11 mouse cellular contexts compared by ENCODE assay signal in genomic region chr11:114534436-114534835, GRCm38 (mm10).
"Had no signal": no experiment of that assay in that cellular context is flagged by ENCODE, and none has a peak within 500 bp of the region (broad histone marks: within the 10 kb centered on the region; RNA-seq: fewer than 3 reads in every experiment).

No protein-coding gene starts in this region.

- H3K9me3 ChIP-seq: liver, embryonic 13.5 days; lung, embryonic 15.5 days; neural tube, embryonic 15.5 days had no signal

- ATAC-seq: intestine, embryonic 16.5 days; liver, postnatal 0 days had no signal

- H3K4me2 ChIP-seq: limb, embryonic 12.5 days; liver, embryonic 13.5 days; lung, embryonic 15.5 days; neural tube, embryonic 15.5 days had no signal

- H3K27me3 ChIP-seq: liver, embryonic 13.5 days; lung, embryonic 15.5 days; neural tube, embryonic 15.5 days had no signal

- H3K4me3 ChIP-seq: limb, embryonic 12.5 days; liver, embryonic 13.5 days; lung, embryonic 15.5 days; myocyte; neural tube, embryonic 15.5 days had no signal

- DNase-seq: kidney, adult 2 months; kidney, postnatal 36 days; liver; liver, embryonic 13.5 days; liver, postnatal 0 days; thymus, postnatal 4 days had no signal

- H3K9ac ChIP-seq: limb, embryonic 12.5 days; liver, embryonic 13.5 days; liver, postnatal 0 days; lung, embryonic 15.5 days; neural tube, embryonic 15.5 days had no signal

- H3K27ac ChIP-seq: limb, embryonic 12.5 days; liver, embryonic 13.5 days; lung, embryonic 15.5 days; neural tube, embryonic 15.5 days had no signal

- H3K36me3 ChIP-seq: limb, embryonic 12.5 days; liver, embryonic 13.5 days; lung, embryonic 15.5 days; neural tube, embryonic 15.5 days had no signal

- H3K4me1 ChIP-seq: liver, embryonic 13.5 days; lung, embryonic 15.5 days had no signal
